Mouse (Mus musculus): ENCODE results near the gene Coa5. TPM values are rescaled to one million over a fixed set of nuclear protein-coding genes. Genes with fewer than 3 reads are reported as not detected.

The Coa5 gene
- 56.3 and 61.3 TPM in 2 replicates for polyA plus RNA-seq (2012; rRNA removed)

DNA sequence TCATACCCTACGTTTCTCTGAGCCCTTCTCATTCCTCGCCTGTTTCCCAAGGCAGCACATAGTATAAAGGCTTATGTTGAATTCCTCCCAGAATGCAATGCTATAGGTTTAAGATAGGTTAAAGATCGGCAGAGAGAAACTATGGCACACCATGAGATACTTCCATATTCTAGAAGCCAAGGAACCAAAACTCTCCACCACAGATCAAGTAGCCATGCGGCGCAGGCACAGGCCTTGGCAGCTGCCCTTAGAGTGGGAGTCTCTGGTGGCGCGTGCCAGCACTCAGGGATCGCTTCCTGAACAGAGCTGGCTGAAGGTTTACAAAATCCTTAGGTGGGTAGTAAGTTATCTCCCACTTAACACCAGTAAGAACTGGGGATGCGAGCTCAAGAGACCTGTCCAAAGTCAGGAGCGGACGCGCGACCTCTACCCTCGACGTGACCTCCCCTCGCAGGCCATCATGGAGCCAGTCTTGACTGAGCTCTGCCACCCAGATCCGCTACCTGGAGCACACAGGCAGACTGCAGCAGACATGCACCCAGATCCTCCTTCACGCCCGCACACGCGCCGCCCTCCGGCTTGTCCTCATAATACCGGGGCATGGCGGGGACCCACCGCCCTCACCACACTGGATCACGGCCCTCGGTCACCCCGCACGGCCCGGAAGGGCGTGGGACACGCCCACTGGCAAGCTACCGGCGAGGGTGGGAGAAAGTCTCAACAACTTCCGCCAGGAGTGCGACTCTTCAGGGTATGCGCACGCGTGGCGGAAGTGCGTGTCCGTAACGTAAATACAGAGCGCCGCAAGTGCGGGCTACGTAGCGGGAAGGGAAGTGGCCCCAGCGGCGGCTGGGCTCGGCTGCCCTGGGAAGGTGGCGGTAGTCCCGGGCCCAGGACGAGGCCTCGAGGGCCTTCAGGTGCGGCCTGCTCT, at the start of gene Coa5, which contains the start of gene Unc50:
Coa5 (minus strand) TSS at position 738 of the 931 bp plus-strand sequence.
Unc50 (plus strand) TSS at position 774 of the 931 bp plus-strand sequence.
- Histone ChIP-seq H3K4me1 (replicated peaks; ENCODE audit: control insufficient read depth, insufficient read depth, low read length) (peaks cover 14% of the 10 kb centered on the region), H3K27ac (ENCODE audit: control insufficient read depth, insufficient read depth, low read length) (no peak within 1 kb of the TSS), H3K27me3 (ENCODE audit: control insufficient read depth, insufficient read depth, low read length) (no peaks in the 10 kb centered on the region), H3K4me3 (ENCODE audit: control insufficient read depth, insufficient read depth, low read length) (peak within 1 kb of the TSS; percentile 76), H3K36me3 (ENCODE audit: control insufficient read depth, insufficient read depth, low read length) (peaks cover 19% of the 10 kb centered on the region)
- peak; percentile 93 for DNase-seq
- TF ChIP-seq POLR2A (IDR thresholded peaks at IDR 0.05; ENCODE audit: control insufficient read depth, extremely low read depth, insufficient read depth, low read length, poor library complexity) (peak; percentile 94), CTCF (IDR thresholded peaks at IDR 0.05; ENCODE audit: borderline replicate concordance, control insufficient read depth, extremely low read depth, insufficient read depth, low read length, poor library complexity) (peak; percentile 55; the same call in 1 of the 2 replicates)
- 1% methylated on average over 57 of the region's 57 CpGs for WGBS

GRCm38 (mm10) chr1:37479074-37479473, 49.2 kb upstream of the Coa5 start:
- Histone ChIP-seq H3K4me1 (replicated peaks; ENCODE audit: control insufficient read depth, insufficient read depth, low read length) (peaks cover 49% of the 10 kb centered on the region), H3K27me3 (ENCODE audit: control insufficient read depth, insufficient read depth, low read length) (no peaks in the 10 kb centered on the region), H3K36me3 (ENCODE audit: control insufficient read depth, insufficient read depth, low read length) (no peaks in the 10 kb centered on the region), H3K4me3 (ENCODE audit: control insufficient read depth, insufficient read depth, low read length) (no peak overlapping the region), H3K27ac (ENCODE audit: control insufficient read depth, insufficient read depth, low read length) (no peak overlapping the region; the same call in 1 of the 2 replicates)
- TF ChIP-seq POLR2A (IDR thresholded peaks at IDR 0.05; ENCODE audit: control insufficient read depth, extremely low read depth, insufficient read depth, low read length, poor library complexity) (no peak), CTCF (IDR thresholded peaks at IDR 0.05; ENCODE audit: borderline replicate concordance, control insufficient read depth, extremely low read depth, insufficient read depth, low read length, poor library complexity) (no peak)
- 11% methylated on average over 9 of the region's 9 CpGs for WGBS
- peak; percentile 78 for DNase-seq

DNA sequence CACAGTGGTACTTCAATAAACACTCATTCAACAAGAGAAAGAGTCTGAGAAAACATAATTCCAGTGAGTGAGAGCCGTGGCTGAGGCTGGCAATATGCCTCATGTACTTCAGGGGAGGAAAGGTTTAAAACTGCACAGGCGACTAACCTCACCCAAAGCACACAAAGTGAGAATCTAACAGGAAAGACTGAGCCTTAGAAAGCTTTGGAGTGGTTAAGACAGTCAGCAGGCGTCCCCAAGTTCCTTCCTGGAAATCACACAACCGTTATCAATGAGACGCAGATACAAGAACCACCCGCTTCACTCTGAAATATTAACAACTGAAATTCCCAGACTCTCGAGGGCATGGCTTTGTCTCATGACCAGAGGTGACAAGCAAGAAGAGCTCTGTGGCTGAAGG, 48.5 kb upstream of the Coa5 start:
- no peak for TF ChIP-seq CTCF (IDR thresholded peaks at IDR 0.05; ENCODE audit: borderline replicate concordance, control insufficient read depth, extremely low read depth, insufficient read depth, low read length, poor library complexity)
- no peak overlapping the region for H3K4me3 ChIP-seq (ENCODE audit: control insufficient read depth, insufficient read depth, low read length)
- H3K27me3 ChIP-seq (ENCODE audit: control insufficient read depth, insufficient read depth, low read length): no peaks in the 10 kb centered on the region
- under 1% methylated on average over 7 of the region's 7 CpGs for WGBS
- peak; percentile 26 for DNase-seq
- no peaks in the 10 kb centered on the region for H3K36me3 ChIP-seq (ENCODE audit: control insufficient read depth, insufficient read depth, low read length)
- H3K4me1 ChIP-seq (replicated peaks; ENCODE audit: control insufficient read depth, insufficient read depth, low read length): peaks cover 55% of the 10 kb centered on the region
- peak overlapping the region; percentile 83 for H3K27ac ChIP-seq (ENCODE audit: control insufficient read depth, insufficient read depth, low read length)

DNA sequence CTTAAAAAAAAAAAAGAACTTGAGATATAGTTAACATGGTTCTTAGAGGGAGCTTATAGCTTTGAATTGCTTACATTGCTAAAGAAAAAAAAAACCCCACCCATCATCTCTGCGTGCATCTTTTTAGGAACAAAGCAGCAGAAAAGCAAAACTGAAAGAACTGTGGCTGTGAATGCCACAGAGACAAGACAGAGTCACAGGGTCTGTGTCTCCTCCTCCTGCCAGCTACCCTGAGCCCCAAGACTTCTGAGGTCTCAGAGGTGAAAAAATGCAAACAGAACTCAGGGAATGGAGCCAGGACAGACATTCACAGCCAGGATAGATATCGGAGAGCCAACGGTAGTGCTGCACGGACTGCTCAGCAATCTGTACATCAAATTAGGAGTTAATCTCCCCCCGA, 48.0 kb upstream of the Coa5 start:
- TF ChIP-seq POLR2A (IDR thresholded peaks at IDR 0.05; ENCODE audit: control insufficient read depth, extremely low read depth, insufficient read depth, low read length, poor library complexity): no peak
- no peak for TF ChIP-seq CTCF (IDR thresholded peaks at IDR 0.05; ENCODE audit: borderline replicate concordance, control insufficient read depth, extremely low read depth, insufficient read depth, low read length, poor library complexity)
- 1% methylated on average over 5 of the region's 5 CpGs for WGBS
- peak; percentile 39 for DNase-seq
- no peaks in the 10 kb centered on the region for H3K27me3 ChIP-seq (ENCODE audit: control insufficient read depth, insufficient read depth, low read length)
- H3K4me1 ChIP-seq (replicated peaks; ENCODE audit: control insufficient read depth, insufficient read depth, low read length): peaks cover 58% of the 10 kb centered on the region
- no peaks in the 10 kb centered on the region for H3K36me3 ChIP-seq (ENCODE audit: control insufficient read depth, insufficient read depth, low read length)
- peak overlapping the region; percentile 83 for H3K27ac ChIP-seq (ENCODE audit: control insufficient read depth, insufficient read depth, low read length)
- H3K4me3 ChIP-seq (ENCODE audit: control insufficient read depth, insufficient read depth, low read length): peak overlapping the region; percentile 13; the same call in 1 of the 2 replicates

GRCm38 (mm10) chr1:37477250-37477649, 47.3 kb upstream of the Coa5 start:
- Histone ChIP-seq H3K36me3 (ENCODE audit: control insufficient read depth, insufficient read depth, low read length) (no peaks in the 10 kb centered on the region), H3K27ac (ENCODE audit: control insufficient read depth, insufficient read depth, low read length) (peak overlapping the region; percentile 83; the same call in 1 of the 2 replicates), H3K4me1 (replicated peaks; ENCODE audit: control insufficient read depth, insufficient read depth, low read length) (peaks cover 64% of the 10 kb centered on the region), H3K27me3 (ENCODE audit: control insufficient read depth, insufficient read depth, low read length) (no peaks in the 10 kb centered on the region), H3K4me3 (ENCODE audit: control insufficient read depth, insufficient read depth, low read length) (no peak overlapping the region)
- peak; percentile 30 for DNase-seq
- TF ChIP-seq POLR2A (IDR thresholded peaks at IDR 0.05; ENCODE audit: control insufficient read depth, extremely low read depth, insufficient read depth, low read length, poor library complexity) (no peak), CTCF (IDR thresholded peaks at IDR 0.05; ENCODE audit: borderline replicate concordance, control insufficient read depth, extremely low read depth, insufficient read depth, low read length, poor library complexity) (no peak)
- WGBS: 53% methylated on average over 5 of the region's 5 CpGs

DNA sequence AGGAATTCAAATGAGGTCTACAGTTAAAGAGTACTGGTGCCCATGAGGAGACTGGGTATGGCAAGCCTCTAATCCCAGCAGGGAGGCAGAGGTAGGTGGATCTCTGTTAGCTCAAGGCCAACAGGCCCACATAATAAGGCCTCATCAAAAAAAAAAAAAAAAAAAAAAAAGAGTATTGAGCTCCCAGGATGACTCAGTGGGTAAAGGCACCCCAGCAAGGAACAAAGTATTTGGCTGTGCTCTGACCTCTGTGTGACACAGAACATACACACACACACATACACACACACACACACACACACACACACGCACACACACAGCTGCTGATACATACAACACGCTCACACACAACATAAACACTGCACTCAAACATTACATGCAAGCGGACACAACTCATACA, 45.4 kb upstream of the Coa5 start:
- H3K4me3 ChIP-seq (ENCODE audit: control insufficient read depth, insufficient read depth, low read length): no peak overlapping the region
- WGBS: 91% methylated on average over 3 of the region's 3 CpGs

More for the DNA sequence above, 45.4 kb upstream of the Coa5 start:
- no peak for DNase-seq
- Histone ChIP-seq H3K4me1 (replicated peaks; ENCODE audit: control insufficient read depth, insufficient read depth, low read length) (peaks cover 64% of the 10 kb centered on the region), H3K36me3 (ENCODE audit: control insufficient read depth, insufficient read depth, low read length) (no peaks in the 10 kb centered on the region), H3K27me3 (ENCODE audit: control insufficient read depth, insufficient read depth, low read length) (no peaks in the 10 kb centered on the region), H3K27ac (ENCODE audit: control insufficient read depth, insufficient read depth, low read length) (no peak overlapping the region)
- TF ChIP-seq POLR2A (IDR thresholded peaks at IDR 0.05; ENCODE audit: control insufficient read depth, extremely low read depth, insufficient read depth, low read length, poor library complexity): no peak
- no peak for TF ChIP-seq CTCF (IDR thresholded peaks at IDR 0.05; ENCODE audit: borderline replicate concordance, control insufficient read depth, extremely low read depth, insufficient read depth, low read length, poor library complexity)

All from thymus, adult 2 months (tissue).